Comparison of ENCODE assay signal across 16 mouse cellular contexts in genomic region chrX:84330593-84330992, GRCm38 (mm10).
DNase-seq lines count a peak whose midpoint lies in the region.
"Had no signal": no experiment of that assay in that cellular context is flagged by ENCODE, and none has a peak within 500 bp of the region (broad histone marks: within the 10 kb centered on the region; RNA-seq: fewer than 3 reads in every experiment).

No protein-coding gene starts in this region.

- peak; percentile 1 for DNase-seq in layer of hippocampus, adult 9-11 months
- no peak for DNase-seq in layer of hippocampus, adult 18-20 months (ENCODE audit: low spot score in 2 of 2)
- DNase-seq in cerebellum, adult 18-20 months, result peak; percentile 45 to 64
- DNase-seq in cerebellum, postnatal 10 days, result peak; percentile 59 to 73
- no peak for DNase-seq in heart, adult 9 months (ENCODE audit: low spot score in 2 of 2)
- DNase-seq in urinary bladder, postnatal 25 days (ENCODE audit: low spot score), result no peak
- no peak for DNase-seq in frontal cortex, adult 2 months (ENCODE audit: extremely low spot score in 1 of 2, low spot score in 1 of 2)
- DNase-seq: adrenal gland, postnatal 14 days; heart, adult 2 months; heart, postnatal 10 days; kidney, adult 11 months; kidney, postnatal 14 days; liver, embryonic 13.5 days; lung, adult 18-20 months; lung, postnatal 4 days; right cerebral cortex, postnatal 14 days had no signal

Comparison
In these comparisons a context has a peak if more than half of its experiments do, and no peak if none do; other contexts are left out.
1. DNase-seq: peak in layer of hippocampus, adult 9-11 months (single experiment), cerebellum, adult 18-20 months (2 of 2) and cerebellum, postnatal 10 days (2 of 2); none in layer of hippocampus, adult 18-20 months (0 of 2), heart, adult 9 months (0 of 2), urinary bladder, postnatal 25 days (single experiment) and frontal cortex, adult 2 months (0 of 2).